Mouse (Mus musculus) CD4-positive, CD25-positive, alpha-beta regulatory T cell, adult 4 months (primary cell): ENCODE measurements around the gene Gm4553. TPM values are rescaled to one million over a fixed set of nuclear protein-coding genes. Genes with fewer than 3 reads are reported as not detected.
"Not testable (repeated sequence)": the region's sequence is repeated elsewhere in the genome, so short reads cannot be mapped to it uniquely, and the experiment has no call there.

ENCODE experiments used
- ATAC-seq: one replicate; pipeline ENCODE4 v1.8.0; 2017
- polyA plus RNA-seq, 2 experiments: library from polyadenylated mRNA; unstranded; fragments of 100-300 nt; shearing (Covaris generic); gene quantifications; one replicate each; pipeline ENCODE4 v1.2.1; 2017

Gm4553 gene
- polyA plus RNA-seq: not detected

DNA sequence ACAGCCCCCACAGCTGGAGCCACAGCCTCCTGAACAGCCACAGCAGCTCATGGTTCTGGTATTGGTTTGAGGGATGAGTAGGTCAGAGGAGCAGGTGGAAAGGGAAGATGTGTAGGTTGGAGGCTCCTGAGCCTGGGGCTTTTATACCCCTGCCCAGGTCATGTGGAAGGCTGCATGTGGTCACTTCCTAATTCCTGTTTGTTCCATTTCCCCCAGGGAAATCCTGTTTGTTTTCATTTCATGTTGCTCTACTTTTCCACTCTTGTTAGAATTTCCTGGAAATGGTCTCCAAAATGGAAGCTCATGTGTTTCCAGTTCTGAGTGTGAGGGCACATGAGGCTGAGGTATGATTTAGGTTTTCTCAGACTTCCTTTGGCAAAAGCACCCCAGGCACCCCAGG is at the start of gene Gm4553:
TSS of gene Gm4553 (minus strand) at position 101 of the 400 bp plus-strand sequence.
- not testable (repeated sequence) for ATAC-seq

GRCm38 (mm10) chr7:142212136-142212535 is 46.6 kb upstream of the Gm4553 start:
- ATAC-seq: not testable (repeated sequence)

GRCm38 (mm10) chr7:142211559-142211958 is 46.0 kb upstream of the Gm4553 start, which contains the start of gene Gm7579:
Gene Gm7579, plus strand, starts transcription at chr7:142211859.
- ATAC-seq: no peak

GRCm38 (mm10) chr7:142206891-142207290 is 41.4 kb upstream of the Gm4553 start:
- not testable (repeated sequence) for ATAC-seq

DNA sequence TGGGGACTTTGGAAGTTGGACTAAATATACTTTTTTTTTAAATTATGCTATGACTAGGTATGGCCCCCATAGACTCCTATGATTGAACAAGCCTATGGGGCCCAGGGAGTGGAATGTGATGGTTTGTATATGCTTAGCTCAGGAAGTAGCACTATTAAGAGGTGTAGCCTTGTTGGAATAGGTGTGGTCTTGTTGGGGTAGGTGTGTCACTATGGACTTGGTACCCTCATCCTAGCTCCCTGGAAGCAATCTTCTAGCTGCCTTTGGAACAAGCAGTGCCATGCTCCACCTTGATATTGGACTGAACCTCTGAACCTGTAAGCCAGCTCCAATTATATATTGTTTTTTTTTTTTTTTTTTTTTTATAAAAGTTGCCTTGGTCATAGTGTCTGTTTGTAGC is 39.9 kb upstream of the Gm4553 start:
- no peak for ATAC-seq

DNA sequence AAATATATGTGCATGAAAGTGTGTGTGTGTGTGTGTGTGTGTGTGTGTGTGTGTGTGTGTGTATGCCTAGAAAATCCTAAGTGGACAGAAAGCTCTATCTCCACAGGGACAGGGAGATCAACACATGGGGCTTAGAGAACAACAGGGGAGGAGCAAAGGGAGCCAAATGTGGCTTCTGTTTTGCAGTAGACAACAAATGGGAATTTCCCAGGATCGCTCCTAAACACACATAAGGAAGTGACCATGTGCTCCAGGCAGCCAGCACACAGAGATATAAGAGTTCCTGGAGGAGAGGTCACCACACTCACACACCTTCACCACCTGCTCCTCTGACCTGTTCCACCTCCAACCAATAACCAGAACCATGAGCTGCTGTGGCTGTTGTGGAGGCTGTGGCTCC is 35.5 kb upstream of the Gm4553 start, which contains the start of gene Krtap5-3:
TSS of gene Krtap5-3 (plus strand) at position 301 of the 400 bp plus-strand sequence.
- no peak for ATAC-seq

- no peak for ATAC-seq
Observed at GRCm38 (mm10) chr7:142198748-142199147, 33.2 kb upstream of the Gm4553 start.

- no peak for ATAC-seq
Observed at GRCm38 (mm10) chr7:142190289-142190688, 24.8 kb upstream of the Gm4553 start, which contains the start of gene Gm10153. Gene Gm10153, minus strand, starts transcription at chr7:142190389.

- ATAC-seq: no peak
Observed at GRCm38 (mm10) chr7:142188156-142188555, 22.6 kb upstream of the Gm4553 start.

GRCm38 (mm10) chr7:142181021-142181420 is 15.5 kb upstream of the Gm4553 start:
- ATAC-seq: no peak

DNA sequence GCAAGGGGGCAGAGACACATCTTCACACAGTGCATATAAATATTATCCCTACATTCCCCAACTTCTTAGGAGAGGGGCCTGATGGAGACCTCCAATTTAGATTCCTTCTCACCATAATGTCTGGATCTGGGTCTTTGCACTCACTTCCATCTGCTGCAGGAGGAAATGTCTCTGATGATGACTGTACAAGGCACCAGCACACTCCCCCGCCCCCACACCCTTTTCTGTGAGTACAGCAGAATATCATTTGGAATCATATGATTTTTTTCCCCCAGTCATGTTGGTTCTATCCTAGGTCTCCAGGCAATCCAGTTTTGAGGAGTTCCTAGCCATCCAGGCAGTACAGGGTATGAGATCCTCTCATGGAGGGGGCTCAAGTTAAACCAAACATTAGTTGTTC is 13.1 kb upstream of the Gm4553 start:
- no peak for ATAC-seq

- not testable (repeated sequence) for ATAC-seq
Observed at GRCm38 (mm10) chr7:142175905-142176304, 10.4 kb upstream of the Gm4553 start, which contains the start of gene Krtap5-2. Gene Krtap5-2, minus strand, starts transcription at chr7:142176005.

DNA sequence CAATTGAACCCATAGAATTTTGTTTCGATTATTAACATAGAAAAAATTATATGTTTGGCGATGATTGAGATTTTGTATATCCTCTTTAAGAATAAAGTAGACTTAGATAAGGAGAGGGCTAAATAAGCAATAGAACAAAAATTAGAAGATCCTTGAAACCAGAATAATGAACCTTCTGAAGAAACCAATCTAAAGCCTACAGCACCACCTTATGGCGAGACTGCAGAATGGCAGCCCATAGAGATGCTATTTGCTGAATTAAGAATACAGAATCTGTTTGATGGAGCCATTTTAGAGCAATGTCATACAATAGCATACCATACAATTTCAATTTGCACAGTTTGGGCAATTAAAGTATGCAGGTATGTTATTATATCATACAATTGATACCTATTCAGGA is 4.3 kb upstream of the Gm4553 start:
- ATAC-seq: no peak

DNA sequence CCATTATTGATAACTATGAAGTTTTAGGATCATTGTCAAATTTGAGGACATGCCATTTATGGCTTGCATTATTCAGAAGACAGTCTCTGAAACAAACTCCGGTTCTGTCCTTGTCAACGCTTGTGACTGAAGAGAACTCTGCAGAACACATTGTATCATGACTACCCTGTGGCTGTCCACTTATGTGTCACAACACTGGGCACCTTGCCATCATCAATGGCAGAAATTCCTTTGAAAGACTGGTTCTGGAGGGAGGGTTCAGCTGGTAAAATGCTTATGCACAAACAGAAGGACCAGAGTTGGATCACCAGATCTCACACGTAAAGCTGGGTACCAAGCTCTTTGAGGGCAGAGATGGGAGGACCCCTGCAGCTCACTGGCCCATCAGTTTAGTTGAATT is 6.2 kb downstream of the Gm4553 start:
- no peak for ATAC-seq

DNA sequence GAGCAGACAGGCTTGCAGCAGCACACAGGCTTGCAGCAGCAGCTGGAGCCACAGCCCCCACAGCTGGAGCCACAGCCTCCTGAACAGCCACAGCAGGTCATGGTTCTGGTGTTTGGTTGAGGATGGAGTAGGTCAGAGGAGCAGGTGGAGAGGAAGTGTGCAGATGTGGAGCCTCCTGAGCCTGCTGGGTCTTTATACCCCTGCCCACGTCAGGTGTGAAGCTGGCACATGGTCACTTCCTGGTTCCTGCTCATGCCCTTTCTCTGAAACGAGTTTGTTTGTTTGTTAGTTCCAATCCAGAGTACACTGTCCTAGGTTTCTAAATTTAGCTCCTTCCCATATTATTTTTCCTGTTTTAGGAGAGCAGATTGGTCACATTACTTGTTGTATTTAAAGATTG is 8.5 kb downstream of the Gm4553 start, which contains the start of gene Gm29735:
TSS of gene Gm29735 (minus strand) at position 101 of the 400 bp plus-strand sequence.
- not testable (repeated sequence) for ATAC-seq

DNA sequence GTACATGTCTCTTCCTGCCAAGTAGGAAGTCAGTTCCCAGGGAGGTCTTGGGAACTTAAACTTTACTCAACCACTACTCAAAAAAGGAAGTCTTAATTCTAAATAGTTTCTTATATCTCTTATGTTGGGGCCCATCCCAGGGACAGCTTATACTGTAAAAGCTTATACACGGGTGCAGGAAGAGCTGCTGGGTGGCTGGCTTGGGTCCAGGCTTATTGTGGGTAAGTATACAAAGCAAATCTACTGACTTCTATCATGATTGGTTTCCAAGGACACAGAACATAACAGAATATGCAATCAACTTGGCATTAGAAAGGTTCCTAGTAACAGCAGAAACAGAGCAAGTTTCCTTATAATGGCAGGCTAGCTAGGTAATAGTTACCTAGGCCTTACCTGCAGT is 10.2 kb downstream of the Gm4553 start:
- ATAC-seq: no peak

DNA sequence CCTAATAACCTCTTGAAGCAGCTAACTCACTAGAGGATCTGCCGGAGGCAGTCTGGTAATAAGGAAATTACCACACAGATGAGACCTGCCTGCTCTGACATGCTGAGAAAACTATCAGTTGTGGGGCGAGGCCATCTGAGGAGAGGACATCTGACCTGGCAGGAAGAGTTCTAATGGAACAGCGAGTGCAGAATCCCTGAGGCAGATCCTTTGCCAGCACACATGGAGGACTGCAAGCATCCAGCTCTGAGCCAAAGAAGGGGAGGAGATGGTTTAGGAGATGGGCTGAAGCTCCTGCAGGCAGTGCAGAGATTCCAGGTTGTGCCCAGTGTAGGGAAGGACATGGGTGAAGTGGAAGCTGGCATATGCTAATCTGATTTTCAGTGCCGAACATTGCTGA is 13.3 kb downstream of the Gm4553 start:
- no peak for ATAC-seq

DNA sequence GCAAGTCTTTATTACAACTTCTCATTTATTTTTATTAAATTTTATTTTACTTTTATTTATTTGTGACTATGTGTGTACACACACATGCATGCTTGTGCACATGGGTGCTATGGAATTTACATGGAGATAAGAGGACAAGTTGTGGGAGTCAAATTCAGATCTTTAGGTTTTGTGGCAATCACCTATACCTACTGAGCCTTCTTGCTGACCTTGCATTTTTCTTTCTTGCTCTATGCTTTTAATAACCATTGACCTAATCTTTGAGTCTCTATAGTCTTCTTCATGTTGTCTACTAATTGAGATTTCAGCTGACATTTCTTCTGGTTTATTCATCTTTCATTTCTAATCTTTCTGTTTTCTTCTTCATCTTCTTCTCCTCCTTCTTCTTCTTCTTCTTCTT is 16.9 kb downstream of the Gm4553 start:
- ATAC-seq: no peak

DNA sequence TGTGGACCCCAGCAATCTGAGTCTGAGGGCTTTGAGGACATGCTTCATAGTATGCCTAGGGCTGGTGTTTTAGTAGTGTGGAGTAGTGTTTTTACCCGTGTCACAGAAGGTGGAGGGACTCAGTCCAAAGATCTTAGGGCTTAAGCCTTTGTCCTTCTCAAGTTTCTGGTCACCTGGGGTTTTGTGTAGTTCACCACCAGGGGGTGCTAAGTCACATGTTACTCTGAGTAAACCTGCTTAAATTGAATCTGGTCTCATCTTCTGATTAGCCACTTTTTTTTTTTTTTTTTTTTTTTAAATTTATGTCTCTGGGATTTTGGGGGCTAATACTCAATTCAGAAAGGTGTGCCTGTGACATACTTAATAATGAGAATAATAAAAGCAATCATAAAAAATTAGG is 19.5 kb downstream of the Gm4553 start:
- ATAC-seq: peak; percentile 45

GRCm38 (mm10) chr7:142145413-142145940 is 20.1 kb downstream of the Gm4553 start:
- no peak for ATAC-seq

DNA sequence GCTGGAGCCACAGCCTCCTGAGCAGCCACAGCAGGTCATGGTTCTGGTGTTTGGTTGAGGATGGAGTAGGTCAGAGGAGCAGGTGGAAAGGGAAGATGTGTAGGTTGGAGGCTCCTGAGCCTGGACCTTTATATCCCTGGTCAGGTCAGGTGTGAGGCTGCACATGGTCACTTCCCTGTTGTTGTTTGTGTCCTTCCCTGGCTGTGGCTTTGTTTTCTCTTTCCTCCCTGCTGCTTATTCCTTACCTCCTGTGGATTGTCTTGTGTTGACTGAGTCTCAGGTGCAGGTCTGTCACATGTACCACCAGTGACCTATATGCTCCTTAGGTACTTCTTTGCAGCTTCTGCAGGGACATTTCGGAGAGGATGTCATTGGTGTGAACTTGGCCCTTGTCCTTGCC is 21.0 kb downstream of the Gm4553 start, which contains the start of gene Gm45337:
TSS of gene Gm45337 (minus strand) at position 101 of the 400 bp plus-strand sequence.
- ATAC-seq: no peak

GRCm38 (mm10) chr7:142143506-142144010 is 22.0 kb downstream of the Gm4553 start:
- ATAC-seq: not testable (repeated sequence)

GRCm38 (mm10) chr7:142140696-142141095 is 24.8 kb downstream of the Gm4553 start:
- ATAC-seq: no peak

DNA sequence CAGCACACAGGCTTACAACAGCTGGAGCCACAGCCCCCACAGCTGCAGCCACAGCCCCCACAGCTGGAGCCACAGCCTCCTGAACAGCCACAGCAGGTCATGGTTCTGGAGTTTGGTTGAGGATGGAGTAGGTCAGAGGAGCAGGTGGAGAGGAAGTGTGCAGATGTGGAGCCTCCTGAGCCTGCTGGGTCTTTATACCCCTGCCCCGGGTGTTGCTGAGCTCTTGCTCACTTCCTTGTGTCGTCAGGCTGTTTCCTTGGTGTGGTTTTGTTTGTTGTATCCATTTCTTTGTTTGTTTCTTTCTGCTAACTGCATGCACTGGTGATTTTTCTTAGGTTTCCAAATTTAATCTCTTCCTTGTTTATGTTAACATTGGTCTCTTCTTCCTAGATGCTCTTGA is 29.6 kb downstream of the Gm4553 start, which contains the start of gene Gm39115:
TSS of gene Gm39115 (minus strand) at position 101 of the 400 bp plus-strand sequence.
- ATAC-seq: not testable (repeated sequence)
